Mouse (Mus musculus) MEL (cell line): Measurements from ENCODE around the gene Uri1.

Experiments used
- CTCF ChIP-seq, 3 experiments: IDR thresholded peaks in 2 of 3; conservative IDR thresholded peaks in 1 of 3; 2 replicates each; pipeline ENCODE4 v1.5.1; 2011 to 2012; ENCODE audit warnings: low read length in 3 of 3, low read depth in 2 of 3, mild to moderate bottlenecking in 2 of 3, improper control_type of control experiment in 1 of 3, inconsistent platforms in 1 of 3, mixed read lengths in 1 of 3, moderate library complexity in 1 of 3; ENCODE audit not compliant: control insufficient read depth in 1 of 3, insufficient read depth in 1 of 3, poor library complexity in 1 of 3, severe bottlenecking in 1 of 3
- KAT2A ChIP-seq: conservative IDR thresholded peaks from 2 replicates; pipeline ENCODE4 v1.6.1; 2012; ENCODE audit warnings: low read depth, low read length, improper control_type of control experiment, inconsistent platforms
- POLR2A ChIP-seq, 2 experiments: IDR thresholded peaks; 2 replicates each; pipeline ENCODE4 v1.6.1; 2011 to 2012; ENCODE audit warnings: low read length in 2 of 2, mild to moderate bottlenecking in 2 of 2, control low read depth in 1 of 2, improper control_type of control experiment in 1 of 2, low read depth in 1 of 2, moderate library complexity in 1 of 2; ENCODE audit not compliant: control insufficient read depth in 1 of 2, insufficient read depth in 1 of 2, poor library complexity in 1 of 2
- RCOR1 ChIP-seq: IDR thresholded peaks from 2 replicates; pipeline ENCODE4 v1.6.1; 2012; ENCODE audit warnings: low read depth, mild to moderate bottlenecking, inconsistent platforms, low read length, improper control_type of control experiment

DNA sequence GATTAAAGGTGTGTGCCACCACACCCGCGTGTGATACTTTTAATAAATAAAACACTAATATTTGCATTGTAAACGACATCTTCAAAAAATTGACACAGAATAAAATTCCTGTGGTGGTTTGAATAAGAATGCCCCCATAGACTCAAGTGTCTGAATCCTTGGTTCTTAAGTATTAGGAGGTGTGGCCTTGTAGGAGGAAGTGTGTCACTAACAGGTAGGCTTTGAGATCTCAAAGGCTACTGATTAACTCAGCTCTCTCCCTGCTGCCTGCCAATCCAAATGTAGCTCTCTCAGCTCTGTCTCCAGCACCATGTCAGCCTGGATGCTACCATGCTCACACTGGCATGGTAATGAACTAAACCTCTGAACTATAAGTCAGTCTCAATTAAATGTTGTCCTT, 17.9 kb upstream of the Uri1 start:
- TF ChIP-seq KAT2A (no peak), POLR2A (IDR thresholded peaks at IDR 0.05; ENCODE audit: control insufficient read depth in 1 of 2, insufficient read depth in 1 of 2, low read depth in 1 of 2, low read length in 2 of 2, poor library complexity in 1 of 2) (no peak), CTCF (IDR thresholded peaks at IDR 0.05 in 2 of 3, conservative IDR thresholded peaks at IDR 0.05 in 1 of 3; ENCODE audit: control insufficient read depth in 1 of 3, insufficient read depth in 1 of 3, low read depth in 2 of 3, low read length in 3 of 3, poor library complexity in 1 of 3, severe bottlenecking in 1 of 3) (no peak), RCOR1 (no peak)
